Mouse (Mus musculus) bone marrow macrophage, adult 2 months (primary cell): ENCODE measurements around the gene 5330417C22Rik. TPM values are rescaled to one million over a fixed set of nuclear protein-coding genes. Genes with fewer than 3 reads are reported as not detected.

Source experiments
- H3K27ac ChIP-seq: 2 replicates; pipeline ENCODE4 v1.5.1; 2012; ENCODE audit warnings: low read depth, low read length; ENCODE audit not compliant: insufficient read depth
- H3K4me1 ChIP-seq: 2 replicates; pipeline ENCODE4 v1.6.1; 2012; ENCODE audit warnings: low read length; ENCODE audit not compliant: control insufficient read depth, insufficient read depth
- H3K4me3 ChIP-seq: 2 replicates; pipeline ENCODE4 v1.5.1; 2012; ENCODE audit warnings: mild to moderate bottlenecking, low read length, moderate library complexity; ENCODE audit not compliant: insufficient read depth
- CTCF ChIP-seq: IDR thresholded peaks from 2 replicates; pipeline ENCODE4 v1.5.1; 2012; ENCODE audit warnings: low read depth, mild to moderate bottlenecking, low read length, moderate library complexity
- POLR2A ChIP-seq: IDR thresholded peaks from 2 replicates; pipeline ENCODE4 v1.6.1; 2012; ENCODE audit warnings: mild to moderate bottlenecking, low read depth, low read length, borderline replicate concordance
- polyA plus RNA-seq: library from polyadenylated mRNA; stranded (reverse); fragments of >200 nt; gene quantifications from 2 replicates; pipeline ENCODE4 v1.2.4, GENCODE M21; 2012; ENCODE audit not compliant: missing spikeins, insufficient read depth, insufficient read length

5330417C22Rik gene
- polyA plus RNA-seq, 1 experiment, result not detected

GRCm38 (mm10) chr3:108433881-108434495 lies 102.3 kb downstream of the 5330417C22Rik start:
- H3K27ac ChIP-seq, result no peak overlapping the region
- TF ChIP-seq POLR2A (no peak), CTCF (no peak)
- no peak overlapping the region for H3K4me3 ChIP-seq
- peaks cover 16% of the 10 kb centered on the region for H3K4me1 ChIP-seq

GRCm38 (mm10) chr3:108433188-108433880 lies 103.0 kb downstream of the 5330417C22Rik start:
- Histone ChIP-seq H3K4me3 (no peak overlapping the region), H3K27ac (no peak overlapping the region), H3K4me1 (peaks cover 15% of the 10 kb centered on the region)
- TF ChIP-seq POLR2A, result no peak

GRCm38 (mm10) chr3:108432542-108433187 lies 103.7 kb downstream of the 5330417C22Rik start:
- H3K27ac ChIP-seq, result no peak overlapping the region
- TF ChIP-seq POLR2A (no peak), CTCF (no peak)
- H3K4me1 ChIP-seq, result peaks cover 15% of the 10 kb centered on the region
- H3K4me3 ChIP-seq, result no peak overlapping the region

GRCm38 (mm10) chr3:108425624-108426018 lies 110.7 kb downstream of the 5330417C22Rik start:
- peaks cover 3% of the 10 kb centered on the region; the same call in 1 of the 2 replicates for H3K4me1 ChIP-seq
- TF ChIP-seq CTCF (no peak), POLR2A (no peak)
- H3K4me3 ChIP-seq, result no peak overlapping the region
- no peak overlapping the region for H3K27ac ChIP-seq

- TF ChIP-seq CTCF, result no peak
- Histone ChIP-seq H3K4me3 (no peak overlapping the region), H3K4me1 (peaks cover 3% of the 10 kb centered on the region; the same call in 1 of the 2 replicates), H3K27ac (no peak overlapping the region)
These were observed 111.3 kb downstream of the 5330417C22Rik start for GRCm38 (mm10) chr3:108424944-108425623.

GRCm38 (mm10) chr3:108423844-108424801 lies 112.2 kb downstream of the 5330417C22Rik start:
- Histone ChIP-seq H3K27ac (no peak overlapping the region), H3K4me3 (no peak overlapping the region), H3K4me1 (peaks cover 3% of the 10 kb centered on the region; the same call in 1 of the 2 replicates)
- TF ChIP-seq POLR2A, result no peak
- no peak for TF ChIP-seq CTCF

GRCm38 (mm10) chr3:108423006-108423405 lies 113.3 kb downstream of the 5330417C22Rik start:
- TF ChIP-seq CTCF (no peak), POLR2A (no peak)
- H3K27ac ChIP-seq, result no peak overlapping the region
- H3K4me3 ChIP-seq, result no peak overlapping the region
- peaks cover 3% of the 10 kb centered on the region; the same call in 1 of the 2 replicates for H3K4me1 ChIP-seq

- Histone ChIP-seq H3K27ac (no peak overlapping the region), H3K4me3 (peak overlapping the region; percentile 59), H3K4me1 (no peaks in the 10 kb centered on the region)
- TF ChIP-seq CTCF (no peak), POLR2A (no peak)
These were observed 120.5 kb downstream of the 5330417C22Rik start for GRCm38 (mm10) chr3:108415831-108416223.

- peak within 1 kb of the TSS; percentile 59 for H3K4me3 ChIP-seq
- TF ChIP-seq CTCF, result no peak
- no peak for TF ChIP-seq POLR2A
These were observed 121.2 kb downstream of the 5330417C22Rik start, which contains the start of gene Celsr2 for GRCm38 (mm10) chr3:108414857-108415830. Gene Celsr2 (minus strand): TSS chr3:108415552.

More at GRCm38 (mm10) chr3:108414857-108415830, 121.2 kb downstream of the 5330417C22Rik start, which contains the start of gene Celsr2:
- no peak within 1 kb of the TSS for H3K27ac ChIP-seq
- no peaks in the 10 kb centered on the region for H3K4me1 ChIP-seq
